Mouse (Mus musculus) limb, embryonic 11.5 days (tissue): Measurements from ENCODE around the gene Xpo5. TPM values are rescaled to one million over a fixed set of nuclear protein-coding genes. Genes with fewer than 3 reads are reported as not detected.

Source experiments
- ATAC-seq: fragments of 200-750 bp; cut with Nextera tagmentation; 2 replicates; pipeline ENCODE4 v1.8.0; 2017; ENCODE audit warnings: low read depth; ENCODE audit not compliant: insufficient number of reproducible peaks, low FRiP score, low TSS enrichment
- DNase-seq: peaks from one replicate; pipeline ENCODE4 v3.0.0-alpha.2; 2015; ENCODE audit warnings: low spot score
- H3K27ac ChIP-seq: fragments of 300-500 bp; sonication (generic); replicated peaks from 2 replicates; pipeline ENCODE4 v1.5.1; 2014; ENCODE audit warnings: low read depth, mild to moderate bottlenecking, low read length
- H3K27me3 ChIP-seq: fragments of 300-500 bp; sonication (generic); 2 replicates; pipeline ENCODE4 v1.6.1; 2014; ENCODE audit warnings: mild to moderate bottlenecking, low read length, mixed read lengths; ENCODE audit not compliant: control insufficient read depth, insufficient read depth
- H3K36me3 ChIP-seq: fragments of 300-500 bp; sonication (generic); 2 replicates; pipeline ENCODE4 v1.6.1; 2014; ENCODE audit warnings: mild to moderate bottlenecking, low read length, moderate library complexity, mixed read lengths; ENCODE audit not compliant: control insufficient read depth, insufficient read depth
- H3K4me1 ChIP-seq: fragments of 300-500 bp; sonication (generic); 2 replicates; pipeline ENCODE4 v1.6.1; 2014; ENCODE audit warnings: low read length, mixed read lengths; ENCODE audit not compliant: control insufficient read depth, insufficient read depth
- H3K4me2 ChIP-seq: fragments of 300-500 bp; sonication (generic); 2 replicates; pipeline ENCODE4 v1.6.1; 2014; ENCODE audit warnings: low read depth, mild to moderate bottlenecking, moderate library complexity; ENCODE audit not compliant: severe bottlenecking
- H3K4me3 ChIP-seq: fragments of 300-500 bp; sonication (generic); 2 replicates; pipeline ENCODE4 v1.5.1; 2014; ENCODE audit warnings: low read depth, low read length
- H3K9ac ChIP-seq: fragments of 300-500 bp; sonication (generic); 2 replicates; pipeline ENCODE4 v1.6.1; 2014; ENCODE audit warnings: mild to moderate bottlenecking, low read length
- H3K9me3 ChIP-seq: fragments of 300-500 bp; sonication (generic); 2 replicates; pipeline ENCODE4 v1.6.1; 2016; ENCODE audit warnings: low read length; ENCODE audit not compliant: control insufficient read depth
- WGBS: fragments of 180-500 bp; shearing (Covaris S2); extraction: QIAGEN DNeasy Blood & Tissue Kit; methylation state at CpG from one replicate; pipeline ENCODE4 v1.1.7; 2014; 5-methylcytosine and 5-hydroxymethylcytosine counted together
- polyA plus RNA-seq: library from polyadenylated mRNA; unstranded; fragments of >200 nt; fragmentation: Nextera tagmentation; extraction: Ambion mirVana; gene quantifications from 2 replicates; pipeline ENCODE4 v1.2.1, GENCODE M21; 2014

The Xpo5 gene
- polyA plus RNA-seq, 1 experiment from 2014 or later = 73.8 TPM

GRCm38 (mm10) chr17:46267511-46267910 lies 64.9 kb downstream of the Xpo5 start:
- H3K4me2 ChIP-seq = no peak overlapping the region
- H3K9me3 ChIP-seq = no peaks in the 10 kb centered on the region
- WGBS = 82% methylated on average over 7 of the region's 7 CpGs
- no peak overlapping the region for H3K4me3 ChIP-seq
- ATAC-seq (no peak), DNase-seq (no peak)
- H3K27ac ChIP-seq = no peak overlapping the region
- no peak overlapping the region for H3K9ac ChIP-seq
- H3K27me3 ChIP-seq = no peaks in the 10 kb centered on the region
- 0 out of 2 replicates have a peak, but pooled peaks cover 3% of the 10 kb centered on the region for H3K4me1 ChIP-seq
- peaks cover 28% of the 10 kb centered on the region for H3K36me3 ChIP-seq

GRCm38 (mm10) chr17:46268026-46268720 lies 65.6 kb downstream of the Xpo5 start:
- H3K27me3 ChIP-seq = no peaks in the 10 kb centered on the region
- H3K4me2 ChIP-seq = no peak overlapping the region
- H3K27ac ChIP-seq = no peak overlapping the region
- 0 out of 2 replicates have a peak, but pooled peaks cover 3% of the 10 kb centered on the region for H3K4me1 ChIP-seq
- no peak overlapping the region for H3K4me3 ChIP-seq
- H3K9me3 ChIP-seq = no peaks in the 10 kb centered on the region
- H3K36me3 ChIP-seq = peaks cover 29% of the 10 kb centered on the region
- peak overlapping the region; percentile 4; the same call in 1 of the 2 replicates for H3K9ac ChIP-seq
- WGBS = 78% methylated on average over 10 of the region's 10 CpGs
- ATAC-seq (no peak), DNase-seq (no peak)

DNA sequence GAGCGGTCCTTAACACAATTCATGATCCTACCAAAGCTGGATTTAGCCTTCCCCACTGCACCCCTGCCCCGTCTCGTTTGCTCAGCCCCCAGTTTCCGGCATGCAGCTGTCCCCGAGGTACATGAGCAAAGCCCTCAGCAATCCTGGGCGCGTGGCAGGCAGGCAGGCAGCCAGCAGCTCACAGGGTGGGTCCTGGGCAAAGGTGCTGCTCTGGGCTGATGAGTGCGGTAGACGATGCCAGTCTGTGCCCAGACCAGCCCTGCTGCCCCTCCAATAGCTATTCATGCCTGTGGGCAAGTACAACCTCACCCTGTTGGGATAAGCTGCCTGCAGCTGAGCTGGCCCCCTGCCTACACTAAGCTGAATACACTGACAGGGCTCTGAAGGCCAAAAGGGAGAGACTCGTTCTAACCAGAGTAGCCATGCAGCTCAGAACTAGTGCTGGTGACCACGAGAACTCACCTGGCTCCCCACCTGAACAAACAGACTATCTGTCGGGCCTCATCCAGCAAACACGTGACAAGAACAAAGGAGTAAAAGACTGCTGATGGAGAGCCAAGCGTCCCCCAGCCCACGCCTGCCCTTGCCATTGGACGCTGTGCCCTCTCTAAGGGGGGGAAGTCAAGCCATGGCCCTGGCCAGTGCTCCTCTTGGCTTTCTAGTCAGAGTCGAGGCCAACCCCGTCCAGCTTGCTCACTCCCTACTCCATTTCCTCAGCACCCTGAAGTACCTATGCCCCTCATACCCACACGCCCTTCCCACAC lies 67.4 kb downstream of the Xpo5 start:
- H3K9me3 ChIP-seq = no peaks in the 10 kb centered on the region
- 90% methylated on average over 19 of the region's 19 CpGs for WGBS
- no peak for DNase-seq
- H3K36me3 ChIP-seq = peaks cover 20% of the 10 kb centered on the region
- H3K27ac ChIP-seq = no peak overlapping the region
- no peak overlapping the region for H3K9ac ChIP-seq
- H3K4me2 ChIP-seq = no peak overlapping the region
- no peak for ATAC-seq
- H3K27me3 ChIP-seq = no peaks in the 10 kb centered on the region
- H3K4me1 ChIP-seq = 0 out of 2 replicates have a peak, but pooled peaks cover 3% of the 10 kb centered on the region
- no peak overlapping the region for H3K4me3 ChIP-seq

DNA sequence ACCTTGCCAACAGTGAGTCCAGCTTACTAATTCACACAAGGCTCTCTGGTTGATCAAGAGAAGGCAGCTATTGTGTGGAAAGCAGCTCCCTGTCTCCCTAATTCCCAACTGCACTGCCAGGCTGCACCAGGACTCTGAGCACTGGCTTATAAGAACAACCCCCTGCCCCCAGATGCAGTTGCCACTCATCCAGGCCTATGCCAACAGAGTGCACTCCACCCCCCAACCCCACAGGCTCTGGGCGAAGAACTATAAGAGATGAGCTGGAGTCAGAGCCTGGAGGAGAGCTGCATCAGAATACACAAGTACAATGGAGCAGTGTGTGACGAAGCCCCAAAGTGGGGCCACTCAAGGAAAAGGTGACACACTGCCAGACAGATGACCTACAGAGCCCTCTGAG lies 69.5 kb downstream of the Xpo5 start:
- ATAC-seq = no peak
- Histone ChIP-seq H3K4me3 (no peak overlapping the region), H3K27ac (no peak overlapping the region), H3K27me3 (no peaks in the 10 kb centered on the region), H3K9ac (no peak overlapping the region), H3K9me3 (no peaks in the 10 kb centered on the region), H3K36me3 (peaks cover 20% of the 10 kb centered on the region), H3K4me2 (no peak overlapping the region), H3K4me1 (no peaks in the 10 kb centered on the region; the same call in 1 of the 2 replicates)
- no peak for DNase-seq
- WGBS = 95% methylated on average over 2 of the region's 2 CpGs

- Histone ChIP-seq H3K36me3 (peaks cover 20% of the 10 kb centered on the region), H3K4me1 (peaks cover 6% of the 10 kb centered on the region), H3K9me3 (no peaks in the 10 kb centered on the region), H3K27ac (no peak overlapping the region), H3K4me2 (no peak overlapping the region), H3K27me3 (no peaks in the 10 kb centered on the region), H3K4me3 (no peak overlapping the region), H3K9ac (no peak overlapping the region)
- DNase-seq (no peak), ATAC-seq (no peak)
- 90% methylated on average over 5 of the region's 5 CpGs for WGBS
Measured at GRCm38 (mm10) chr17:46272675-46273074, 70.1 kb downstream of the Xpo5 start.

DNA sequence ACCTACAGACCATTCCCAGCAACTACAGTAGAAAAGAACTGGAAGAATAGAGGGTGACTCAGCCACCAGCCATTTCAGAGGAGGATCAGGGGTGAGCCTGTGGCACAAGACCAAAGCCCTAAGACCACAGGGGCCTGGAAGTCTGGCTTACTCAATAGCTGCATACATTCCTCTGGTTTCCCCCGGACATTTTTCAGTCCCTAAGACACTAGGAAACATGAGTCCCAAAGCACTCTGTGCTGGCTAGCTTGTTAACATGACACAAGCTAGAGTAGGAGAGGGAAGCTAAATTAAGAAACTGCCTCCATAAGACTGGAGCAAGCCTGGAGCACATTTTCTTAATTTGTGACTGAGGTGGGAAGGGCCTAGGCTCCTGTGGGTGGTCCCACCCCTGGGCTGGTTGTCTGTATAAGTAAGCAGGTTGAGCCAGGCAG lies 71.2 kb downstream of the Xpo5 start:
- DNase-seq (no peak), ATAC-seq (no peak)
- no peaks in the 10 kb centered on the region for H3K27me3 ChIP-seq
- peaks cover 9% of the 10 kb centered on the region for H3K4me1 ChIP-seq
- 58% methylated on average over 1 of the region's 1 CpGs for WGBS
- no peak overlapping the region for H3K4me3 ChIP-seq
- H3K27ac ChIP-seq = no peak overlapping the region
- H3K36me3 ChIP-seq = peaks cover 22% of the 10 kb centered on the region
- no peak overlapping the region for H3K4me2 ChIP-seq
- no peaks in the 10 kb centered on the region for H3K9me3 ChIP-seq
- no peak overlapping the region for H3K9ac ChIP-seq

DNA sequence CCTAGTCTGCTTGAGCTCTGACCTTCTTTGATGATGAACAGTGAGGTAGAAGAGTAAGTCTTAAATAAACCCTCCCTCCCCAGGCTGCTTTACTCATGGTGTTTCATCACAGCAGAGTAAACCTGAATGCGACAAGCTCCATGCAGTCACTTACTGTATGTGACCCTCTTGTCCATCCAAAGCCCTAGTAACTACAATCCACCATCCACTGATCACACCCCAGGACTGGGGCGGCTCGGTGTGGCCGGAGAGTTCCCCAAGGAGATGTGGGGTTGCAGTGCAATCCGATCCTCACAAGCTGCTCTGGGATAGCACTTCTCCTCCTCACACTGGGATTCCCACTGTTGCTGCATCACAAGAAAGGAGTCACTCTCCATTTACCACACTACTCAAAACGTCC lies 71.9 kb downstream of the Xpo5 start:
- Histone ChIP-seq H3K4me1 (peaks cover 9% of the 10 kb centered on the region), H3K27me3 (no peaks in the 10 kb centered on the region), H3K36me3 (peaks cover 22% of the 10 kb centered on the region), H3K9ac (no peak overlapping the region), H3K4me3 (no peak overlapping the region), H3K27ac (no peak overlapping the region), H3K9me3 (no peaks in the 10 kb centered on the region), H3K4me2 (no peak overlapping the region)
- ATAC-seq (no peak), DNase-seq (no peak)
- WGBS = 69% methylated on average over 6 of the region's 6 CpGs

- H3K36me3 ChIP-seq = peaks cover 24% of the 10 kb centered on the region
- 91% methylated on average over 6 of the region's 6 CpGs for WGBS
Measured at GRCm38 (mm10) chr17:46275034-46275433, 72.5 kb downstream of the Xpo5 start.

More at GRCm38 (mm10) chr17:46275034-46275433, 72.5 kb downstream of the Xpo5 start:
- no peaks in the 10 kb centered on the region for H3K27me3 ChIP-seq
- no peak for ATAC-seq
- no peak overlapping the region for H3K9ac ChIP-seq
- H3K27ac ChIP-seq = no peak overlapping the region
- H3K4me1 ChIP-seq = peaks cover 9% of the 10 kb centered on the region
- H3K4me3 ChIP-seq = no peak overlapping the region
- DNase-seq = no peak
- H3K9me3 ChIP-seq = no peaks in the 10 kb centered on the region
- no peak overlapping the region for H3K4me2 ChIP-seq
